Mouse (Mus musculus): Measurements from ENCODE around the gene Slco1a4. TPM values are rescaled to one million over a fixed set of nuclear protein-coding genes. Genes with fewer than 3 reads are reported as not detected.
"Not testable (repeated sequence)": the region's sequence is repeated elsewhere in the genome, so short reads cannot be mapped to it uniquely, and the experiment has no call there.

Gene Slco1a4
- total RNA-seq (2021) = 10 to 100 TPM; 35.7 to 38.5 TPM
- long read RNA-seq, experiment 1, partial matches to known transcripts = 21 of 38 reads
- long read RNA-seq, experiment 1, other reads (novel, unspliced or antisense) = 15 of 38 reads
- long read RNA-seq, experiment 2, partial matches to known transcripts = 4 of 30 reads
- long read RNA-seq, experiment 2, other reads (novel, unspliced or antisense) = 25 of 30 reads

DNA sequence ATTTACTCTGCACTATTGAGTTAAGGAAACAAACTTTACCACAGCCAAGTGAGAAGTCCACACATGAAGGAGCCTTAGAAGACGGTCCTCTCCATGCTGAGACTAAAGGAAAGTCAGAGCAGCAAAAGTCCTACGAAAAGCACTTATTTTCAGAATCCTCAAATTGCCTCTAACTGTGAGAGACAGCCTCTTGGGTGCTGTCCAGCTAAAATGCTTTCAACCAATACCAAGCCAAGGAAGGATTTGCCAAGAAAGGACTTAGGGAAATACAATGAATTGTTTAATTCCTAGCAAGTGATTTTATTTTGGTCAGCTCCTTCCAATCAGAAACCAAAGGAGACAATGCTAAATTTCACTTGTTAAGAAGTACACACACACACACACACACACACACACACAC lies at the start of gene Slco1a4:
TSS of gene Slco1a4 (minus strand) at position 115 of the 400 bp plus-strand sequence.
- DNase-seq (ENCODE audit: low spot score in 2 of 2) = no peak
- TF ChIP-seq CTCF (conservative IDR thresholded peaks at IDR 0.05) = no peak
- peak within 1 kb of the TSS; percentile 71 for H3K27ac ChIP-seq
- peak within 1 kb of the TSS; percentile 29 for H3K4me3 ChIP-seq

DNA sequence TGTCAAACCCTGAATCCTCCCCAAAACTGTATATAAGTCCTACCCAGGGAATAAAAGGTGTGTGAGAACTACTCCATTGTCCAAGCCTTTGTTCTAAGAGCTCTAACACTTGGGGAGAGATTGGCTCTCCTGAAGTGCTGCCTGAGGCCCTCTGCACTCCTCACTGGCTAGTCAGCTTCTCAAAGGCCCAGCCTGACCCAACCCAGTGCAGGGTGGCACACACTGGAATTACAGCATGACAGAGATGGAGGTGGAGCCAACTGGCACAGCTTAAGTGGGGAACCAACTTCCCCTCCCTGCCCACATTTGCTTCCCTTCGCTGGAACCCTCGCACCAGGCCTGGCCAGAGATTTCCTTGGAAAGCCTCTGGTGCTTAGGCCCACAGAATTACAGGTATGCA lies 42.2 kb upstream of the Slco1a4 start:
- no peak for TF ChIP-seq CTCF (conservative IDR thresholded peaks at IDR 0.05)
- Histone ChIP-seq H3K4me3 (no peak overlapping the region), H3K27ac (no peak overlapping the region)
- no peak for DNase-seq (ENCODE audit: low spot score in 2 of 2)

DNA sequence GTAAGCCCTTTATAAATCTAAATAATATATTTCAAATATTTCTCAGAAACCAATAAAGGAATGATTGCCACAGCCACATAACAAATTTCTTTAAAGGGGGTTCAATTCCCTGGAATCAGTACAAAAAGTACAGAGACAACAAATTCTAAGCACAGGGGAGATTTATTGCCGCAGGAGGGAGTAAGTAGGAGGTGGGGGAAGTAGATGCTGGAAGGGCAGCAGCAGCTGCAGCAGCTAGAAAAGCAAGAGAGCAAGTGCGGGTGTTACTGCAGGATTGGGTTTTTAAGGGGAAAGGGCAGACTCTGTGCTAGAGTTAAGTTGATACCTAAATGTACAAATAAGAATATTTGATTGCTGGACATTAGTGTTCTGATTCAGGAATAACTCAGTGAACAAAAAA lies 33.7 kb upstream of the Slco1a4 start:
- no peak for DNase-seq (ENCODE audit: low spot score in 2 of 2)
- no peak for TF ChIP-seq CTCF (conservative IDR thresholded peaks at IDR 0.05)
- Histone ChIP-seq H3K27ac (peak overlapping the region; percentile 48; the same call in 1 of the 2 replicates), H3K4me3 (no peak overlapping the region)

- peak overlapping the region; percentile 43 for H3K27ac ChIP-seq
- no peak overlapping the region for H3K4me3 ChIP-seq
- TF ChIP-seq CTCF (conservative IDR thresholded peaks at IDR 0.05) = peak; percentile 59
- DNase-seq (ENCODE audit: low spot score in 2 of 2) = no peak
Measured at GRCm38 (mm10) chr6:141888248-141888647, 32.2 kb upstream of the Slco1a4 start.

DNA sequence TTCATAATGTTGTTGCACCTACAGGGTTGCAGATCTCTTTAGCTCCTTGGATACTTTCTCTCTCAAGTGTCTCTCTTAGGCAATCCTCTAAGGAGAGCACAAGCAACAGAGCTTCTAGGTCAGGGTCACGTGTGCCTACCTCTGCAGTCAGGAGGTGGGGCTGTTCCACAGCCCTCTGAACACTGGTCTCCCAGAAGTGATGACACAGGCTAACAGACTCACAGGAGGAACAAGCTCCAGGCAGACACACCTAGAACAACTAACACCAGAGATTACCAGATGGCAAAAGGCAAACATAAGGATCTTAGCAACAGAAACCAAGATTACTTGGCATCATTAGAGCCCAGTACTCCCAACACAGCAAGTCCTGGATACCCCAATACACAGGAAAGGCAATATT lies 26.6 kb upstream of the Slco1a4 start:
- TF ChIP-seq CTCF (conservative IDR thresholded peaks at IDR 0.05) = no peak
- H3K4me3 ChIP-seq = no peak overlapping the region
- no peak overlapping the region for H3K27ac ChIP-seq
- DNase-seq (ENCODE audit: low spot score in 2 of 2) = no peak

- DNase-seq (ENCODE audit: low spot score in 2 of 2); H3K4me3 ChIP-seq: not testable (repeated sequence)
Measured at GRCm38 (mm10) chr6:141875742-141876141, 19.7 kb upstream of the Slco1a4 start.

GRCm38 (mm10) chr6:141871711-141872110 lies 15.7 kb upstream of the Slco1a4 start:
- no peak overlapping the region for H3K4me3 ChIP-seq
- DNase-seq (ENCODE audit: low spot score in 2 of 2) = no peak
- no peak overlapping the region for H3K27ac ChIP-seq
- TF ChIP-seq CTCF (conservative IDR thresholded peaks at IDR 0.05) = no peak

More at GRCm38 (mm10) chr6:141875742-141876141, 19.7 kb upstream of the Slco1a4 start:
- not testable (repeated sequence) for H3K27ac ChIP-seq

DNA sequence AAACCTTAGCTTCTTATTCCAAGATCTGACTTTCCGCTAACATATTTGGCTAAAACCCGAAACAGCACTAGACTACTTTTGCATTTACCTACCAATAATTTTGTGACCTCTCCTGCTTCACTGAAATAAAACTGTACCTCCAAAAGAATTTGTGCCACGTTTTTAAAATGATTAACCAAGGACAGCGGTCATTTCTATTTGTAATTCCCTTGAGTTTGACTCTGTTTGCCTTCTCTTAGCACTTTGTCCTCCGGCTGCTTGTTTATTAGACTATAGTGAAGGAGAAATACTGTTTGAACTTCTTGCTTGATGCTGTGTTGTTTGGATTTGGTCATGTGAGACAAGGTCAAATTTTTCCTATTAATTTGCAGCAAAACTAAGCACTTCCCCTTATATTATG lies 12.7 kb upstream of the Slco1a4 start:
- DNase-seq (ENCODE audit: low spot score in 2 of 2) = no peak
- no peak for TF ChIP-seq CTCF (conservative IDR thresholded peaks at IDR 0.05)
- no peak overlapping the region for H3K4me3 ChIP-seq
- no peak overlapping the region for H3K27ac ChIP-seq

DNA sequence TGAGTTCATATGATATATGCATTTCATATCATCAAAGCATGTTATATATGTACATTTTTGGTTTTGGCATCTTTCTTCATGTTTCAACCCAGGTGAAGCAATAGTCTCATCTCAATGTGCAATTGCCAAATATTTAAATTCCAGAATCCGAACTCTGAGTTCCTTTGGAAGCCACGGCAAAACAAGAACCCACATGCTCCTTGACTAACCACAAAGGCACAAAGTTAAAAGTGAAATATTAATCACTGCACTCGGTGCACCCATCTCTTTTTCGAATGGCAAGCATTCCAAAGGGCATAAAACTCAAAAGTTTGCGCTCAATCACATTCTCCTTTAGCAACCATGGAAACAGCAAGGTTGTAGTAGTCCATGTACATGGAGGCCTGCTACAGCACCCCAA lies 10.0 kb upstream of the Slco1a4 start:
- H3K27ac ChIP-seq = no peak overlapping the region
- DNase-seq (ENCODE audit: low spot score in 2 of 2) = no peak
- TF ChIP-seq CTCF (conservative IDR thresholded peaks at IDR 0.05) = no peak
- no peak overlapping the region for H3K4me3 ChIP-seq

GRCm38 (mm10) chr6:141857735-141858531 lies 1.9 kb upstream of the Slco1a4 start:
- Histone ChIP-seq H3K27ac (0 out of 2 replicates have a peak overlapping the region, but pooled peaks have one; percentile 39), H3K4me3 (no peak overlapping the region)
- no peak for TF ChIP-seq CTCF (conservative IDR thresholded peaks at IDR 0.05)
- DNase-seq (ENCODE audit: low spot score in 2 of 2) = no peak

GRCm38 (mm10) chr6:141853616-141854015 lies 2.4 kb downstream of the Slco1a4 start:
- H3K4me3 ChIP-seq = peak overlapping the region; percentile 36
- TF ChIP-seq CTCF (conservative IDR thresholded peaks at IDR 0.05) = no peak
- peak overlapping the region; percentile 71 for H3K27ac ChIP-seq
- DNase-seq (ENCODE audit: low spot score in 2 of 2) = no peak

DNA sequence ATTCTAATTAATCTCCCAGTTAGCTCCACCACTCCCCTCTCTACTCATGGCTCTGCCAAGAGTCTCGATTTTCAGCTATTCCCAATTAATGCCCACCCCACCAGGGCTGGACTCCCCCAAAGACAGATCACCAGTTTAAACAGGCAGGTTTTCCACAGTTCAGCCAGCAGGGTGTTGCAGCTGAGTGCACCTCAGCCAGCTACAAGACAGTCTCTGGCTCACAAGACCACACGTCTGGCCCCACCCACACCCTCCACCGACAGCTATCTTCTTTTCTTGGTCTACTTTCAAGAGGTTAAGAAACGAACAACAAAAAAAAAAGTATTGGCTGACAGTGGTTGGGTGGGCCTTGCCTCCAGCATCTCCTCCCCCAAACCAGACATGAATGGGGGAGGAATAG lies 6.9 kb downstream of the Slco1a4 start:
- TF ChIP-seq CTCF (conservative IDR thresholded peaks at IDR 0.05) = no peak
- Histone ChIP-seq H3K27ac (peak overlapping the region; percentile 65; the same call in 1 of the 2 replicates), H3K4me3 (no peak overlapping the region)
- no peak for DNase-seq (ENCODE audit: low spot score in 2 of 2)

- Histone ChIP-seq H3K4me3 (no peak overlapping the region), H3K27ac (no peak overlapping the region)
- DNase-seq (ENCODE audit: low spot score in 2 of 2) = peak; percentile 8 to 46
- TF ChIP-seq CTCF (conservative IDR thresholded peaks at IDR 0.05) = peak; percentile 82
Measured at GRCm38 (mm10) chr6:141797837-141798236, 58.2 kb downstream of the Slco1a4 start.

DNA sequence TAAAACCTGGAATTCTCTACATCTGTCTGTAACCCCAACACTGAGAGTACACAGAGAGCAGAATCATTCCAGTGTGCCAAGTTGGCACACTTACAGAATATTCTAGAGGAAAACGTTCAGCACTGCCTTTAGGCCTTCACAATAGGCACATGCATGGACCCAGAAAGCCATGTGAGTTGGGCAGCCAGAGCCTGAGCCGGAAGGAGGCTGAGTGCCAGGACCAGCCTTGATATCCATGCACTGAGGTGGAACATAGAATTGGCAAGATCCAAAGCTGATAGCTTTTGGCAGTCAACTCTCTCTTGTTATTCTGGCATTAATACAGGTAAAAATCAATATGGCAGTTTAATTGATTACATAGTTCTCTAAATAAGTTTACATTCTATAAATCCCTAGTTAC lies 81.5 kb downstream of the Slco1a4 start:
- DNase-seq (ENCODE audit: low spot score in 2 of 2) = no peak
- no peak for TF ChIP-seq CTCF (conservative IDR thresholded peaks at IDR 0.05)
- H3K27ac ChIP-seq = no peak overlapping the region
- no peak overlapping the region for H3K4me3 ChIP-seq

All from layer of hippocampus, adult 2 months (tissue).